ENCODE assay signal across 32 mouse cellular contexts in genomic region chr17:32610231-32610630, GRCm38 (mm10). TPM values are rescaled to one million over a fixed set of nuclear protein-coding genes. Genes with fewer than 3 reads are reported as not detected.
"Had no signal": no experiment of that assay in that cellular context is flagged by ENCODE, and none has a peak within 500 bp of the region (broad histone marks: within the 10 kb centered on the region; RNA-seq: fewer than 3 reads in every experiment).

No protein-coding gene starts in this region.

RNA-seq across cellular contexts. Expression of gene Cyp4f37, which starts 10.9 kb away (rescaled TPM):
- total RNA-seq: common myeloid progenitor, adult 5-6 weeks; forebrain, postnatal 0 days; gastrocnemius, adult 18-20 months; gastrocnemius, adult 2 months; gastrocnemius, adult 8-10 months; gastrocnemius, postnatal 10 days; gastrocnemius, postnatal 14 days; gastrocnemius, postnatal 25 days; gastrocnemius, postnatal 36 days; gastrocnemius, postnatal 4 days; granulocyte monocyte progenitor cell, adult 5-6 weeks; heart, adult 18-20 months; heart, adult 2 months; heart, adult 8-10 months had no signal
- polyA plus RNA-seq: cortical plate, adult 2 months; embryonic facial prominence, embryonic 10.5 days; embryonic facial prominence, embryonic 11.5 days; embryonic facial prominence, embryonic 12.5 days; embryonic facial prominence, embryonic 13.5 days; embryonic facial prominence, embryonic 14.5 days; embryonic facial prominence, embryonic 15.5 days; erythroblast, embryonic 14.5 days; forebrain, embryonic 10.5 days; forebrain, embryonic 11.5 days; forebrain, embryonic 12.5 days; forebrain, embryonic 13.5 days; forebrain, embryonic 14.5 days; forebrain, embryonic 15.5 days; forebrain, embryonic 16.5 days; frontal cortex, adult 2 months; heart, adult 2 months; heart, embryonic 10.5 days; heart, embryonic 11.5 days had no signal

RNA-seq across cellular contexts. Expression of gene Cyp4f40, which starts 48.5 kb away (rescaled TPM):
- total RNA-seq: common myeloid progenitor, adult 5-6 weeks; forebrain, postnatal 0 days; gastrocnemius, adult 18-20 months; gastrocnemius, adult 2 months; gastrocnemius, adult 8-10 months; gastrocnemius, postnatal 10 days; gastrocnemius, postnatal 14 days; gastrocnemius, postnatal 25 days; gastrocnemius, postnatal 36 days; gastrocnemius, postnatal 4 days; granulocyte monocyte progenitor cell, adult 5-6 weeks; heart, adult 18-20 months; heart, adult 2 months; heart, adult 8-10 months had no signal
- polyA plus RNA-seq: cortical plate, adult 2 months; embryonic facial prominence, embryonic 10.5 days; embryonic facial prominence, embryonic 11.5 days; embryonic facial prominence, embryonic 12.5 days; embryonic facial prominence, embryonic 13.5 days; embryonic facial prominence, embryonic 14.5 days; erythroblast, embryonic 14.5 days; forebrain, embryonic 10.5 days; forebrain, embryonic 11.5 days; forebrain, embryonic 12.5 days; forebrain, embryonic 13.5 days; forebrain, embryonic 14.5 days; forebrain, embryonic 15.5 days; forebrain, embryonic 16.5 days; heart, adult 2 months; heart, embryonic 10.5 days; heart, embryonic 11.5 days had no signal
